Mouse (Mus musculus) bone marrow macrophage, adult 2 months (primary cell): ENCODE measurements around the gene Pdhb.

Experiments used
- CTCF ChIP-seq: IDR thresholded peaks from 2 replicates; pipeline ENCODE4 v1.5.1; 2012; ENCODE audit warnings: low read depth, mild to moderate bottlenecking, low read length, moderate library complexity
- POLR2A ChIP-seq: IDR thresholded peaks from 2 replicates; pipeline ENCODE4 v1.6.1; 2012; ENCODE audit warnings: mild to moderate bottlenecking, low read depth, low read length, borderline replicate concordance

DNA sequence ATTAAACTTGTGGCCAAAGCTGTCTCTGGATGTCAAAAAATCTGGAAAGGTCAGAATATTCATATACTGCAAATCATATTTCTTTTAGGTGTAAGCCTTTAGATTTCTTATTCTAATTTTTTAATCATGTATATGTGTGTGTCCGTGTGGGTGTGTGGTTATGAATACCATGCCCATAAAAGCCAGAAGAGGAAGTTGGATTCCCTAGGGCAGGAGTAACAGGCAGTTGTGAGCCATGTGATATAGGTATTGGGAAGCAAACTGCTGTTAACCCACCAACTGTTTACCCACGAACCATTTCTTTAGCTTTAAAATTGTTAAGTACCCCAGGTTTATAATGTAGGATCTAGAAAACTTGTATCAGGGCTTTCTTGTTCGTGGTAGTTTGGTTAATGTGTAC, 52.9 kb downstream of the Pdhb start:
- TF ChIP-seq CTCF: no peak
- TF ChIP-seq POLR2A: no peak
